Mouse (Mus musculus): ENCODE data around the gene Tmeff2. TPM values are rescaled to one million over a fixed set of nuclear protein-coding genes. Genes with fewer than 3 reads are reported as not detected.

The Tmeff2 gene
- total and polyA plus RNA-seq, 2 experiments from 2014 or later = 38.9 to 67.7 TPM

DNA sequence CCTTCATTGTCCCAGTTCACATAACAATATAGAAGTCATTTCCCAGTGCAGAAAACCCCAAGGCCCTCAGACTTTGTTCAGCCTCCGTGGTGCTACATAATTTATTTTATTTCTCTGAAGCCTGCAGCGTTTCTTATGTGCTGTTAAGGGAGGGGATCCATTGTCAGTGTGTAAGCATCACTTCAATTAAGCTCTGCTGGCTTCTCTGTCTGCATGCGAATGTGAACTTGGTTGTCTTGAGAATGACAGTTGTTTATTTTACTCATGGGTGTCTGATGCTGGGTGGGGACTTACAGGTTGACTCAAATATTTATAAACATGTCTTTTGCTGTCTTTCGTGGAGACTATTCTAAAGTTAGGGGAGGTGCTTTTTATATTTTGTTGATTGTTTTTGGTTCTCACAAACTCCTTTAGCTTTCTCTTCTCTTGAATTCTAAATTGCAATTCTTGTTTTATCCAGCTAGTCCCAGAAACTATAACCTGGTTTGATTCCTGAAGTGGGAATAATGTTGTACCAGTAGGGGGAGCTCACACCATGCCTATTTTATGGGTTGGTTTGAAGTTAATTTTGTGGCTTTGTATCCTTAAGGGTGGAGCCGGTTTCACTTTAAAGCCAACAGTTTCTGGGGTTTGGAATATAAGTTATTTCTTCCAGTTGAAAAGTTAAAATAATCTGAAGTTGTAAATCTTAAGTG lies 61.7 kb downstream of the Tmeff2 start:
- ATAC-seq (peak; percentile 67; the same call in 1 of the 2 replicates), DNase-seq (peak; percentile 89)
- Histone ChIP-seq H3K4me3 (ENCODE audit: low read depth, low read length) (no peak overlapping the region), H3K9ac (no peak overlapping the region), H3K4me1 (ENCODE audit: insufficient read depth) (no peaks in the 10 kb centered on the region), H3K27me3 (ENCODE audit: insufficient read depth, low read length) (no peaks in the 10 kb centered on the region), H3K36me3 (ENCODE audit: insufficient read depth) (no peaks in the 10 kb centered on the region), H3K4me2 (ENCODE audit: low read depth) (no peak overlapping the region), H3K27ac (ENCODE audit: low read depth, low read length) (no peak overlapping the region), H3K9me3 (ENCODE audit: low read length) (no peaks in the 10 kb centered on the region)
- TF ChIP-seq CTCF (IDR thresholded peaks at IDR 0.05; ENCODE audit: low read depth) = peak; percentile 86
- 45% methylated on average over 5 of the region's 5 CpGs for WGBS

DNA sequence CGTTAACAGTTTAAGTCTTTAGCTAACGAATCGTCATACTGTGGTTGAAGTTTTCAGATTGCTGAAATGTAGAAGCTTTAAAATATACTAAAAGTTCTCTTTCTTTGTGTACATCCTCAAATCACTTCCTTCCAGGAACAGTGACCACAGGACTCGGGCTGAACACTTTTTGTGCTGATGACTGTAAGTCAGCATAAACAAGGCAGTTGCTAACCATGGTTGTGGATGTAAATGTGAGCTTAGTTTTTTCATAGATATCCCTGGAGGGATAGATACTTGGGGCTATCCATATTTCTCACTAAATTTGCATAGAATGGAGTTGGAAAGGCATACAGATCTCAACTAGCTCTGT lies 62.2 kb downstream of the Tmeff2 start:
- H3K9ac ChIP-seq = no peak overlapping the region
- H3K27me3 ChIP-seq (ENCODE audit: insufficient read depth, low read length) = no peaks in the 10 kb centered on the region
- no peak overlapping the region for H3K4me3 ChIP-seq (ENCODE audit: low read depth, low read length)
- H3K9me3 ChIP-seq (ENCODE audit: low read length) = no peaks in the 10 kb centered on the region
- no peak for DNase-seq
- H3K36me3 ChIP-seq (ENCODE audit: insufficient read depth) = no peaks in the 10 kb centered on the region
- no peak overlapping the region for H3K27ac ChIP-seq (ENCODE audit: low read depth, low read length)
- no peaks in the 10 kb centered on the region for H3K4me1 ChIP-seq (ENCODE audit: insufficient read depth)
- WGBS = 58% methylated on average over 4 of the region's 4 CpGs
- no peak for ATAC-seq
- no peak for TF ChIP-seq CTCF (IDR thresholded peaks at IDR 0.05; ENCODE audit: low read depth)
- no peak overlapping the region for H3K4me2 ChIP-seq (ENCODE audit: low read depth)

DNA sequence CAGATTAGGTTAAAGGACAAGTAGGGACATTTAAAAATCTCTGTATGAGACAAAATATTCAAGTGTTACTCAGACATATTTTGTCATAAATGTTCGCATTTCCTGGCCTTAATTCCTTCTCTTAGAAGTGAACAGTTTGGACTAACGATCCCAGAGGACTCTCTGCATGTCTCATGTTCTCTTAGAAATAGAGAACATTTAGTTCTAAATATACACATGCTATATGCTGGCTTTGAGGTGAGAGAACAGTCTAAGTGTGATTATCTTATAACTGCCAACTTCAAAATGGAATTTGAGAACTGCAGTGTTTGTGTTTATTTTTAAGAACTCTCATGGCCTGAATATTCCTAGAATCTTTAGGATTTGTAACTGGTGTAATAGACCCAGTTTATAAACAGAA lies 69.2 kb downstream of the Tmeff2 start:
- ATAC-seq (no peak), DNase-seq (no peak)
- no peak for TF ChIP-seq CTCF (IDR thresholded peaks at IDR 0.05; ENCODE audit: low read depth)
- H3K27ac ChIP-seq (ENCODE audit: low read depth, low read length) = no peak overlapping the region
- H3K9ac ChIP-seq = no peak overlapping the region
- no peaks in the 10 kb centered on the region for H3K9me3 ChIP-seq (ENCODE audit: low read length)
- H3K4me3 ChIP-seq (ENCODE audit: low read depth, low read length) = no peak overlapping the region
- 75% methylated on average over 2 of the region's 2 CpGs for WGBS
- no peak overlapping the region for H3K4me2 ChIP-seq (ENCODE audit: low read depth)
- no peaks in the 10 kb centered on the region for H3K27me3 ChIP-seq (ENCODE audit: insufficient read depth, low read length)
- no peaks in the 10 kb centered on the region for H3K4me1 ChIP-seq (ENCODE audit: insufficient read depth)
- H3K36me3 ChIP-seq (ENCODE audit: insufficient read depth) = no peaks in the 10 kb centered on the region

DNA sequence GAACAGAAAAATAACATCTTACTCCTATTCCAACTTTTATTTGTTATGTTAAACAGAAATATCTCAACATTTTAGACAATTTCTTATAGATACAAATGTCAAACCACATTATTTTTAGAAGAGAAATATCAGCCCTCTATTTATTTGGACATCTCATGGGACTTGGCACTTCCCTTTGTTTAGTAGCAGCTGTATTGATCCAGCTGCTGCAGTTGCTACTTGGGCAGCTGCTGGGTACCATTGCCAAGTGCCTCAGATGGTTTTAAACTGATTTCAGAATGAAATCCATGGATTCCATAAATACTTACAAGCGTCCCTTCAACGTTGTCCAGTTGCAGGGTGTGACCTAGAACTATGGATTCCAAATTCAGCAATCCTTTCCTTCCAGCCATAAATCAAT lies 70.4 kb downstream of the Tmeff2 start:
- TF ChIP-seq CTCF (IDR thresholded peaks at IDR 0.05; ENCODE audit: low read depth) = no peak
- H3K9me3 ChIP-seq (ENCODE audit: low read length) = no peaks in the 10 kb centered on the region
- H3K4me1 ChIP-seq (ENCODE audit: insufficient read depth) = no peaks in the 10 kb centered on the region
- no peak overlapping the region for H3K9ac ChIP-seq
- no peaks in the 10 kb centered on the region for H3K27me3 ChIP-seq (ENCODE audit: insufficient read depth, low read length)
- no peak overlapping the region for H3K4me2 ChIP-seq (ENCODE audit: low read depth)
- DNase-seq = no peak
- WGBS = 72% methylated on average over 2 of the region's 2 CpGs
- no peak overlapping the region for H3K4me3 ChIP-seq (ENCODE audit: low read depth, low read length)
- no peak overlapping the region for H3K27ac ChIP-seq (ENCODE audit: low read depth, low read length)
- no peak for ATAC-seq
- H3K36me3 ChIP-seq (ENCODE audit: insufficient read depth) = no peaks in the 10 kb centered on the region

DNA sequence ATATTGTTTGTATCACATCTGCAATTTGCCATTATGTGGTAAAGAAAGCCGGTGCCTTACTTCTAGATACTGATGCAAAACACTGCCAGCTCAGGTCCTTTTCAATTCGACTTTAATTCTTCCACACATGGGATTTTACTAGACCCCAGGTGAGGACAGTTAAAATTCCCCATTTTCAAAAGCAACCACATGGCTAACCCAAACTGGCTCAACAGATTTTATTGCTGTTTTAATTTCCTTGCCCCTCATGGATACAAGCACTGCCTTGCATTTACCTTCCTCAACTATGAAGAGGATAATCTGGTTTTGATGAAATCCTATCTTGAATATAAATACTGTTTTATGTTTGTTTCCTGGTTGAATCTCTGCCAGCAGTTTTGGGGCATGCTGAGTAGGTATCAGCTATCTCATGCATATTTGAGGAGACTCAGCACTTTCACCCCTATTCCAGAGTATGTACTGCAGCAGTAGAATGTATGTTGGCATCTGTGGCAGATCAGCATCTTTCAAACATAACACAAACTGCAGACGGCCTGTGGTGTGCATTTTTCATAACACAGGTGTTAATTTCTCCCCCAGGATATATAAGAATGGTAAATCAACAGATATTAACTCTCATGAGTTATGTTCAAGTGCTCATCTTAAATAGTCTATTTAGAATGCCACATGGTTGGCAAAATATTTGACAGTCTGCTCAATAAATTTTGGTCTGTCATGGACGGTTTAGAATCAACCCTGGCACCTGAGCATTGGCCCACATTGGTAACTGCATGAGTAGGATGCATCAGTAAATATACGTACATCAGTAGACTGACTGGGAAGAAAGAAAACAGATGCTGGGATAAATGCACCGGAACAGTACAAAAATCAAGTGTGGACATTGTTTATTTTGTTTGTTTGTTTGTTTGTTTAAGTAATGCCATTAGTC lies 72.3 kb downstream of the Tmeff2 start:
- TF ChIP-seq CTCF (IDR thresholded peaks at IDR 0.05; ENCODE audit: low read depth) = no peak
- no peak for DNase-seq
- Histone ChIP-seq H3K9ac (no peak overlapping the region), H3K27me3 (ENCODE audit: insufficient read depth, low read length) (no peaks in the 10 kb centered on the region), H3K4me1 (ENCODE audit: insufficient read depth) (no peaks in the 10 kb centered on the region), H3K9me3 (ENCODE audit: low read length) (no peaks in the 10 kb centered on the region), H3K27ac (ENCODE audit: low read depth, low read length) (no peak overlapping the region), H3K4me3 (ENCODE audit: low read depth, low read length) (no peak overlapping the region), H3K4me2 (ENCODE audit: low read depth) (no peak overlapping the region), H3K36me3 (ENCODE audit: insufficient read depth) (no peaks in the 10 kb centered on the region)
- ATAC-seq = no peak
- WGBS = 83% methylated on average over 6 of the region's 6 CpGs

DNA sequence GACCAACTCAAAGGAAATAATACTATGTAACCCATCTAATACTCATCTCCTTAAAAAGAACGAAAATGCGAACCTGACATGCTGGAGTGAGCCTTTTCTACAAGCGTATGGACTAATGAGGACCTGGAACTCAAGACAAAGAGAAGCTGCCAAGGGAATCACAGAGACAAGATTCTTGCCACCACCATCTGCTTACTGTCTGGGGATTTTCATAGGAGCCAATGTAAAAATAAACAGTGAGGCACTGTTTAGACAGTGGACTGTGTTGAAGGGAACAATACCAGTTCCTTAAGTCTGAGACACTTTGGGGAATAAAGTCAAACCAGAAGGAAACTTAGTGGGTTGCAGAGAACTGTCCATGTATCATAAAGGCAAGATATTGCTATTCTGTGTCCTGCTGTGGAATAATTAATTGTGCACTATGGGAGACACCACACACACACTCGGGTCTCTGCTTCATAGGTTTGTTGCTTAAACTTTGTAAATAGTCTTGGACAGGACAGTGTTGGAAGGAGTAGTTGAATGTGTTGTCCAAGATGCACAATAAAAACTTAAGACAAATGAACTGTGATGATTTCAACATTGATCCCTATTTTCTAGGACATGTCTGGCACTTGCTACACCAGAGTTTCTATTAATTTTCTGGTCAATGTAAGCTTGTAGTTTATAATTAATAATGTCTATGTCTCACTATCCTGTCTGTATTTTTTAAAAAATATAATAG lies 79.1 kb downstream of the Tmeff2 start:
- ATAC-seq (peak; percentile 68), DNase-seq (no peak)
- Histone ChIP-seq H3K4me2 (ENCODE audit: low read depth) (no peak overlapping the region), H3K9me3 (ENCODE audit: low read length) (no peaks in the 10 kb centered on the region), H3K27ac (ENCODE audit: low read depth, low read length) (no peak overlapping the region), H3K9ac (no peak overlapping the region), H3K4me3 (ENCODE audit: low read depth, low read length) (no peak overlapping the region), H3K27me3 (ENCODE audit: insufficient read depth, low read length) (no peaks in the 10 kb centered on the region), H3K36me3 (ENCODE audit: insufficient read depth) (no peaks in the 10 kb centered on the region), H3K4me1 (ENCODE audit: insufficient read depth) (no peaks in the 10 kb centered on the region)
- WGBS = 61% methylated on average over 4 of the region's 4 CpGs
- TF ChIP-seq CTCF (IDR thresholded peaks at IDR 0.05; ENCODE audit: low read depth) = no peak
